Mouse (Mus musculus) midbrain, embryonic 10.5 days (tissue): ENCODE data around the gene Isoc2b. TPM values are rescaled to one million over a fixed set of nuclear protein-coding genes. Genes with fewer than 3 reads are reported as not detected.
"Not testable (repeated sequence)": the region's sequence is repeated elsewhere in the genome, so short reads cannot be mapped to it uniquely, and the experiment has no call there.

ENCODE experiments used
- DNase-seq: peaks from one replicate; pipeline ENCODE4 v3.0.0-alpha.2; 2017; ENCODE audit warnings: low spot score
- H3K27ac ChIP-seq: fragments of 300-500 bp; sonication (generic); replicated peaks from 2 replicates; pipeline ENCODE4 v1.5.1; 2016; ENCODE audit warnings: mild to moderate bottlenecking
- H3K27me3 ChIP-seq: fragments of 300-500 bp; sonication (generic); 2 replicates; pipeline ENCODE4 v1.6.1; 2016; ENCODE audit warnings: low read depth, mild to moderate bottlenecking; ENCODE audit not compliant: poor library complexity, severe bottlenecking
- H3K36me3 ChIP-seq: fragments of 300-500 bp; sonication (generic); 2 replicates; pipeline ENCODE4 v1.6.1; 2016; ENCODE audit warnings: mild to moderate bottlenecking, moderate library complexity
- H3K4me1 ChIP-seq: fragments of 300-500 bp; sonication (generic); 2 replicates; pipeline ENCODE4 v1.6.1; 2016
- H3K4me3 ChIP-seq: fragments of 300-500 bp; sonication (generic); 2 replicates; pipeline ENCODE4 v1.5.1; 2016; ENCODE audit warnings: mild to moderate bottlenecking, moderate library complexity
- H3K9me3 ChIP-seq: fragments of 300-500 bp; sonication (generic); replicated peaks from 2 replicates; pipeline ENCODE4 v1.6.1; 2016; ENCODE audit warnings: mild to moderate bottlenecking
- WGBS: fragments of 180-500 bp; shearing (Covaris S2); methylation state at CpG from one replicate; pipeline ENCODE4 v1.1.7; 2016; 5-methylcytosine and 5-hydroxymethylcytosine counted together
- polyA plus RNA-seq: library from polyadenylated mRNA; unstranded; fragments of >200 nt; fragmentation: Nextera tagmentation; extraction: Ambion mirVana; gene quantifications from 2 replicates; pipeline ENCODE4 v1.2.1, GENCODE M21; 2016

Isoc2b gene
- polyA plus RNA-seq, 1 experiment from 2014 or later, result 2.8 TPM

GRCm38 (mm10) chr7:4844245-4844916 lies 25.7 kb downstream of the Isoc2b start, which contains the start of gene Shisa7:
TSS of gene Shisa7 (minus strand) at chr7:4844696.
- WGBS, result 1% methylated on average over 41 of the region's 41 CpGs
- H3K27ac ChIP-seq, result peak within 1 kb of the TSS; percentile 67
- H3K4me1 ChIP-seq, result peaks cover 33% of the 10 kb centered on the region
- peak within 1 kb of the TSS; percentile 65 for H3K4me3 ChIP-seq
- H3K27me3 ChIP-seq, result peaks cover 77% of the 10 kb centered on the region
- 0 out of 2 replicates have a peak, but pooled peaks cover 6% of the 10 kb centered on the region for H3K9me3 ChIP-seq
- DNase-seq, result no peak
- H3K36me3 ChIP-seq, result no peaks in the 10 kb centered on the region

GRCm38 (mm10) chr7:4843604-4844244 lies 26.3 kb downstream of the Isoc2b start:
- DNase-seq, result peak; percentile 79
- Histone ChIP-seq H3K4me1 (peaks cover 33% of the 10 kb centered on the region), H3K4me3 (peak overlapping the region; percentile 65), H3K36me3 (no peaks in the 10 kb centered on the region), H3K9me3 (0 out of 2 replicates have a peak, but pooled peaks cover 6% of the 10 kb centered on the region), H3K27ac (peak overlapping the region; percentile 67), H3K27me3 (peaks cover 82% of the 10 kb centered on the region)
- under 1% methylated on average over 34 of the region's 34 CpGs for WGBS

GRCm38 (mm10) chr7:4842634-4843131 lies 27.4 kb downstream of the Isoc2b start:
- H3K27me3 ChIP-seq, result peaks cover 92% of the 10 kb centered on the region
- H3K27ac ChIP-seq, result no peak overlapping the region
- peak overlapping the region; percentile 65 for H3K4me3 ChIP-seq
- peak; percentile 59 for DNase-seq
- WGBS, result 1% methylated on average over 16 of the region's 16 CpGs
- H3K36me3 ChIP-seq, result no peaks in the 10 kb centered on the region
- 0 out of 2 replicates have a peak, but pooled peaks cover 6% of the 10 kb centered on the region for H3K9me3 ChIP-seq
- H3K4me1 ChIP-seq, result peaks cover 37% of the 10 kb centered on the region

- WGBS, result 52% methylated on average over 5 of the region's 5 CpGs
- no peak for DNase-seq
- peaks cover 96% of the 10 kb centered on the region for H3K27me3 ChIP-seq
Observed at GRCm38 (mm10) chr7:4842077-4842476, 28.0 kb downstream of the Isoc2b start.

GRCm38 (mm10) chr7:4837639-4838038 lies 32.4 kb downstream of the Isoc2b start:
- Histone ChIP-seq H3K27me3 (peaks cover 88% of the 10 kb centered on the region), H3K36me3 (no peaks in the 10 kb centered on the region), H3K27ac (no peak overlapping the region), H3K4me3 (no peak overlapping the region), H3K9me3 (0 out of 2 replicates have a peak, but pooled peaks cover 2% of the 10 kb centered on the region), H3K4me1 (peaks cover 26% of the 10 kb centered on the region)
- DNase-seq, result no peak
- 33% methylated on average over 1 of the region's 1 CpGs for WGBS

More at GRCm38 (mm10) chr7:4842077-4842476, 28.0 kb downstream of the Isoc2b start:
- Histone ChIP-seq H3K4me1 (peaks cover 38% of the 10 kb centered on the region), H3K36me3 (no peaks in the 10 kb centered on the region), H3K27ac (no peak overlapping the region), H3K9me3 (0 out of 2 replicates have a peak, but pooled peaks cover 5% of the 10 kb centered on the region), H3K4me3 (peak overlapping the region; percentile 65; the same call in 1 of the 2 replicates)

- Histone ChIP-seq H3K36me3 (no peaks in the 10 kb centered on the region), H3K27me3 (peaks cover 84% of the 10 kb centered on the region), H3K4me1 (peaks cover 18% of the 10 kb centered on the region), H3K9me3 (0 out of 2 replicates have a peak, but pooled peaks cover 2% of the 10 kb centered on the region), H3K27ac (peak overlapping the region; percentile 83), H3K4me3 (peak overlapping the region; percentile 71)
- peak; percentile 79 for DNase-seq
- WGBS, result under 1% methylated on average over 51 of the region's 51 CpGs
Observed at GRCm38 (mm10) chr7:4836351-4836792, 33.7 kb downstream of the Isoc2b start.

GRCm38 (mm10) chr7:4835631-4836327 lies 34.3 kb downstream of the Isoc2b start:
- WGBS, result 6% methylated on average over 32 of the region's 34 CpGs
- peaks cover 19% of the 10 kb centered on the region for H3K4me1 ChIP-seq
- no peaks in the 10 kb centered on the region for H3K36me3 ChIP-seq
- 0 out of 2 replicates have a peak, but pooled peaks cover 2% of the 10 kb centered on the region for H3K9me3 ChIP-seq
- peaks cover 84% of the 10 kb centered on the region for H3K27me3 ChIP-seq
- DNase-seq, result peak; percentile 23
- H3K4me3 ChIP-seq, result peak overlapping the region; percentile 71
- H3K27ac ChIP-seq, result peak overlapping the region; percentile 83

GRCm38 (mm10) chr7:4830476-4830875 lies 39.6 kb downstream of the Isoc2b start:
- Histone ChIP-seq H3K27me3 (peaks cover 46% of the 10 kb centered on the region), H3K36me3 (no peaks in the 10 kb centered on the region), H3K27ac (no peak overlapping the region), H3K9me3 (no peaks in the 10 kb centered on the region), H3K4me1 (peaks cover 8% of the 10 kb centered on the region; the same call in 1 of the 2 replicates), H3K4me3 (no peak overlapping the region)
- no peak for DNase-seq
- WGBS, result 7% methylated on average over 12 of the region's 12 CpGs

GRCm38 (mm10) chr7:4825365-4825764 lies 44.7 kb downstream of the Isoc2b start:
- peaks cover 5% of the 10 kb centered on the region; the same call in 1 of the 2 replicates for H3K4me1 ChIP-seq
- DNase-seq, result no peak
- H3K27me3 ChIP-seq, result peaks cover 12% of the 10 kb centered on the region
- no peaks in the 10 kb centered on the region for H3K36me3 ChIP-seq
- WGBS, result 61% methylated on average over 4 of the region's 4 CpGs
- H3K9me3 ChIP-seq, result no peaks in the 10 kb centered on the region
- H3K4me3 ChIP-seq, result no peak overlapping the region
- no peak overlapping the region for H3K27ac ChIP-seq

- H3K27ac ChIP-seq, result no peak overlapping the region
- H3K4me3 ChIP-seq, result no peak overlapping the region
- 74% methylated on average over 6 of the region's 6 CpGs for WGBS
- no peaks in the 10 kb centered on the region for H3K36me3 ChIP-seq
- H3K27me3 ChIP-seq, result no peaks in the 10 kb centered on the region
- DNase-seq, result no peak
- H3K4me1 ChIP-seq, result peaks cover 7% of the 10 kb centered on the region; the same call in 1 of the 2 replicates
- no peaks in the 10 kb centered on the region for H3K9me3 ChIP-seq
Observed at GRCm38 (mm10) chr7:4822162-4822907, 47.7 kb downstream of the Isoc2b start.

- WGBS, result 87% methylated on average over 4 of the region's 4 CpGs
Observed at GRCm38 (mm10) chr7:4821690-4822089, 48.4 kb downstream of the Isoc2b start.

GRCm38 (mm10) chr7:4820925-4821324 lies 49.1 kb downstream of the Isoc2b start:
- H3K4me3 ChIP-seq, H3K9me3 ChIP-seq, DNase-seq, H3K36me3 ChIP-seq, H3K4me1 ChIP-seq, H3K27ac ChIP-seq, H3K27me3 ChIP-seq: not testable (repeated sequence)
- 95% methylated on average over 7 of the region's 7 CpGs for WGBS

More at GRCm38 (mm10) chr7:4821690-4822089, 48.4 kb downstream of the Isoc2b start:
- DNase-seq, result no peak
- H3K4me1 ChIP-seq, result peaks cover 7% of the 10 kb centered on the region; the same call in 1 of the 2 replicates
- H3K27ac ChIP-seq, result no peak overlapping the region
- H3K4me3 ChIP-seq, result no peak overlapping the region
- H3K9me3 ChIP-seq, result no peaks in the 10 kb centered on the region
- H3K36me3 ChIP-seq, result no peaks in the 10 kb centered on the region
- H3K27me3 ChIP-seq, result no peaks in the 10 kb centered on the region
